Mouse (Mus musculus) testis, adult 2 months (tissue): ENCODE data around the gene Men1.

ENCODE experiments used
- CTCF ChIP-seq: fragments of 200-500 bp; IDR thresholded peaks from 2 replicates; pipeline ENCODE4 v1.5.1; 2012; ENCODE audit warnings: low read depth, mild to moderate bottlenecking, inconsistent platforms, low read length, moderate library complexity; ENCODE audit not compliant: control insufficient read depth, insufficient read depth, insufficient replicate concordance
- POLR2A ChIP-seq: fragments of 200-500 bp; IDR thresholded peaks from 2 replicates; pipeline ENCODE4 v1.6.1; 2012; ENCODE audit warnings: low read depth, mild to moderate bottlenecking, inconsistent platforms, low read length, moderate library complexity; ENCODE audit not compliant: control insufficient read depth

DNA sequence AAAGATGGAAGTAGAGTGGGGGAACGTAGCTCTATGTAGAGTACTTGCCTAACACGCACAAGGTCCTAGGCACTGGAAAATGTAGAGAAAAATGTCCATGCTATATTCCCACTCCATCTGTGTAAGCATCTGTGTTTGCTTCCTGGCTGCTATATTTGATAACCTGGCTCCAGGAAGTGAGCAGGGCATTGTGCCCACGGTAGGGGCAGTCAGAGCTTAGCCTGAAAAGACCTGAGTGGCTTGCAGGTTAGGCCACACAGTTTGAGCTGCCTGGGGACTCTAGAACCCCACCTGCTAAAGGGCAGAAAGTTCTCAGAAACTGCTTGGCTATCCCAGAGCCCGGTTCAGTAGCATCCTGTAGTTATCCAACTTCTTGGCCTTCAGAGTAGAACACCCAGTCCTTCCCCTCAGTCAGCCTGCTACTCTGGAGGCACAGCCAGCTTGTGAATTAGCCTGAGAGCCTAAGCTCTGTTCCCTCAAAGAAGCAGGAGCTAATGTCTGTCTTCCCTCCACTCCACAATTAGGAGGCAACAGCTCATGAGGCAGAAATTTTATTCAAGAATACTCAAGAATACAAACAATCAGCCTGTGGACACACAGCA, 47.6 kb downstream of the Men1 start:
- TF ChIP-seq POLR2A = no peak
- no peak for TF ChIP-seq CTCF
